Mouse (Mus musculus) forebrain, embryonic 12.5 days (tissue): ENCODE results near the gene Zbp1. TPM values are rescaled to one million over a fixed set of nuclear protein-coding genes. Genes with fewer than 3 reads are reported as not detected.

Experiments
- polyA plus RNA-seq: library from polyadenylated mRNA; unstranded; fragments of >200 nt; fragmentation: Nextera tagmentation; extraction: Ambion mirVana; gene quantifications from 2 replicates; pipeline ENCODE4 v1.2.1, GENCODE M21; 2016

Zbp1 gene
- polyA plus RNA-seq, 1 experiment from 2014 or later, result 0.34 TPM

Other genes with a start within 250 kb of the Zbp1 start
- gene Spo11, start 241.2 kb downstream of the Zbp1 start, polyA plus RNA-seq, result 0.27 and 1.0 TPM in 2 replicates
- gene Rae1, start 218.8 kb downstream of the Zbp1 start, polyA plus RNA-seq, result 122 and 132 TPM in 2 replicates
- 65.0 and 67.6 TPM in 2 replicates for gene Rbm38, start 198.4 kb downstream of the Zbp1 start, polyA plus RNA-seq
- 0.09 TPM in 1 of 2 replicates, not detected in the other for gene Ctcfl, start 99.4 kb downstream of the Zbp1 start, polyA plus RNA-seq
- not detected in 2 replicates for gene Pck1, start 65.9 kb downstream of the Zbp1 start, polyA plus RNA-seq
- gene Pmepa1, start 57.6 kb upstream of the Zbp1 start, polyA plus RNA-seq, result 3.7 and 4.7 TPM in 2 replicates